Mouse (Mus musculus): ENCODE results near the gene Olfr1043.
"Not testable (repeated sequence)": the region's sequence is repeated elsewhere in the genome, so short reads cannot be mapped to it uniquely, and the experiment has no call there.

The Olfr1043 gene

GRCm38 (mm10) chr2:86167422-86167821 lies at the start of gene Olfr1043:
TSS of gene Olfr1043 (minus strand) at chr2:86167522.
- no peak for DNase-seq

GRCm38 (mm10) chr2:86202909-86203308 lies 35.6 kb upstream of the Olfr1043 start, which contains the start of gene Olfr1045:
TSS of gene Olfr1045 (minus strand) at chr2:86203009.
- no peak for DNase-seq

GRCm38 (mm10) chr2:86195863-86196262 lies 28.5 kb upstream of the Olfr1043 start:
- no peak for DNase-seq

GRCm38 (mm10) chr2:86185583-86185982 lies 18.3 kb upstream of the Olfr1043 start, which contains the start of gene Olfr52:
TSS of gene Olfr52 (minus strand) at chr2:86185683.
- DNase-seq, result no peak

- no peak for DNase-seq
Measured at GRCm38 (mm10) chr2:86179950-86180349, 12.6 kb upstream of the Olfr1043 start.

- DNase-seq, result no peak
Measured at GRCm38 (mm10) chr2:86177720-86178119, 10.4 kb upstream of the Olfr1043 start, which contains the start of gene Olfr1044. TSS of gene Olfr1044 (minus strand) at chr2:86177820.

- not testable (repeated sequence) for DNase-seq
Measured at GRCm38 (mm10) chr2:86175422-86175821, 8.1 kb upstream of the Olfr1043 start.

GRCm38 (mm10) chr2:86161738-86162137 lies 5.6 kb downstream of the Olfr1043 start, which contains the start of gene Olfr1042:
TSS of gene Olfr1042 (minus strand) at chr2:86161838.
- no peak for DNase-seq

- DNase-seq, result no peak
Measured at GRCm38 (mm10) chr2:86146632-86147031, 20.7 kb downstream of the Olfr1043 start, which contains the start of gene Olfr1040. TSS of gene Olfr1040 (minus strand) at chr2:86146732.

- no peak for DNase-seq
Measured at GRCm38 (mm10) chr2:86135828-86136227, 31.5 kb downstream of the Olfr1043 start, which contains the start of gene Olfr1039. TSS of gene Olfr1039 (minus strand) at chr2:86135928.

All from kidney, postnatal 4 days (tissue).